Mouse (Mus musculus) ES-CJ7 (cell line): ENCODE data around the gene Gspt1.
"Not testable (repeated sequence)": the region's sequence is repeated elsewhere in the genome, so short reads cannot be mapped to it uniquely, and the experiment has no call there.

Experiments used
- DNase-seq: peaks from one replicate; pipeline ENCODE4 v3.0.0; 2011; ENCODE audit warnings: low read depth, low spot score

Gspt1 gene

DNA sequence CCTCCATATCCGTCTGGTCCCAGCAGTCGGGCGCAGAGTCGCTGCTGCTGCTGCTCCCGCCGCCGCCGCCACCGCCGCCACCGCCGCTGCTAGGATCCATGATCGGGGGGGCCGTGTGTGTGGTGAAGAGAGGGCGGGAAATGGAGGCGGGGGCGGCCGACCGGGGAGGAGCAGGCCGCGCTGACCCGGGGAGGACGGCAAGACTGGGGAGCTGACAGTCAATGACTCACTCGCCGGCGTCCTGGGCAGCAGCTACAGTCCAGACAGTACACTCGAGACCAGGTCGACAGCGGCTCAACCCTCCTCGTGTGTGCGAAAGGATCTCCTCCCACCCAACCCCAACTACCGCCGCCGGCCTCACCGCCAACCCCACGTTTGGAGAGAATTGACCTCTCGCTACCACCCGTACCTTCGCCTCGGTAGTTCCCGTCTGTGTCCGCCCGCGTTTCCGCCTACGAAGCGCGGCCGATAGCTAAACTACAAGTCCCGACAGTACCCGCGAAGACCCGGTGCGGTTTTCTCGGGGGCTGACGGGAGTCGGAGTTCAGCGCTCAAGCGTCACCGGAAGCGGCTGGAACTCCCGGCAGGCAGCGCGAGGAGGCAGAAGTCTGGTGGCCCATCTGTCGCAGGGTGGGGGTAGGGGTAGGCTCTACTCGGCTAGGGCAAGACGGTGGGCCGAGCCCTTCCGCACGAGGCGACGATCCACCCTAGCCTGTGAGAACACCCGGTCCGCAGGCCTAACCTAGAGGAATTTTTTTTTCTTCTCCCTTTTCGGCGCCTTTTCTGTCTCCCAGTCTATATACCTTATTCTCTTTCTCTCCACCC lies at the start of gene Gspt1:
TSS of gene Gspt1 (minus strand) at position 428 of the 825 bp plus-strand sequence.
- peak; percentile 98 for DNase-seq

DNA sequence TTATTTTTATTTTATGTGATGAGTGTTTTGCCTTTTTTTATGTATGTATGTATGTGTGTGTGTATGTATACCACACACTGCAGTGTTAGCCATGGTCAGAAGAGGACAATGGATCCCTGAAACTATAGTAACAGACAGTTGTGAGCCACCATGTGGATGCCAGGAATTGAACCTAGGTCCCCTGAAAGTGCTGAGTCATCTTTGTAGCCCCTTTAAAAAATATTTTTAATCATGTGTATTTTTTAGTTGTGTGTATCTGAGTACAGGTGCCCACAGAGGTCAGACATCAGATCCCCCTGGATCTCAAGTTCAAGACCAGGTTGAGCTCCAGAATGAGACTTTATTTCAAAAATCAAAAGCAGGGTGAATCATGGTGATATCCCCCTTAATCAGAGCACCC lies 49.6 kb upstream of the Gspt1 start:
- no peak for DNase-seq

DNA sequence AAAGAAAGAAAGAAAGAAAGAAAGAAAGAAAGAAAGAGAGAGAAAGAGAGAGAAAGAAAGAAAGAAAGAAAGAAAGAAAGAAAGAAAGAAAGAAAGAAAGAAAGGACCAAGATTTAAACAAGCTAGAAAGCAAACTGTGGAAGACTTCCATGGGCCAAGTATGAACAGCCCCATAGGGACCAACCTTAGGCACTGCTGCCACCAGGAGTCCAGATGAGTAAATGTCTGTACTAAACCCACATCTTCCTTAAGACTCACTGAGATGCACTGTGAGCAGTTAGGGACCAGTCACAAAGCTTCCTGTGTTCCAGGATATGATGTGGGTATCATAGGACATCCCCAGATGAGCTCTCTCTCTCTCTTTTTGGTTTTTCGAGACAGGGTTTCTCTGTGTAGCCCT lies 43.6 kb upstream of the Gspt1 start:
- DNase-seq, result peak; percentile 84

DNA sequence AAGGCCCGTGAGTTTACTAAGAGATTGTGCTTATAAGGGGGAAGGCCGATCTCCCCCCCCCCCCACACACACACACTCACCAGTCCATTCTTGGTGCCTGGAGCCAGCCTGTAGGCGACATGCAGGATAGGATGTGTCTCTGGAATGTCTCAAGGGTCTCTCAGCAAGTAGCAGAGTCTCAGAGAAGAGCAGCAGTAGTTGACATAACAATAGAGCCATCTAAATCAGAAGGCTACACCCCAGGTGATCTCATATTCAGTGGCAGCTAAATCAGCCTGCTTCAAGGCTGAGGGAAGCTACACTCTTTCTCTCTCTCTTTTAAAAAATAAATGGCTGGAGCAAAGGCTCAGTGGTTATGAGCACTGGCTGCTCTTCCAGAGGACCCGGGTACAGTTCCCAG lies 41.5 kb upstream of the Gspt1 start:
- DNase-seq, result peak; percentile 78

DNA sequence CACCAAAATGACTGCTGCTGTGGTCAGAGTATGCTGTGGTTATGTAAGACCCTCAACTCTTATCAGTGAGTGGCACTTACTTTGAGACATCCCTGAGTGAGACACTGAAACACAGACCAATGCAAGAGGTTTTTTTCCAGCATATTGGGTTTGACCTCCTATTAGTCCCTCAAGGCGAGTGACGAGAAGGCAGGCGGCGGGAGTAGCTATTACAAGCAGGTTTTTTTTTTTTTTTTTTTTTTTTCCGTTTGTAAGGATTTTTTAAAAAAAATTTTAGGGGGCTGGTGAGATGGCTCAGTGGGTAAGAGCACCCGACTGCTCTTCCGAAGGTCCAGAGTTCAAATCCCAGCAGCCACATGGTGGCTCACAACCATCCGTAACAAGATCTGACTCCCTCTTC lies 34.7 kb upstream of the Gspt1 start:
- not testable (repeated sequence) for DNase-seq

DNA sequence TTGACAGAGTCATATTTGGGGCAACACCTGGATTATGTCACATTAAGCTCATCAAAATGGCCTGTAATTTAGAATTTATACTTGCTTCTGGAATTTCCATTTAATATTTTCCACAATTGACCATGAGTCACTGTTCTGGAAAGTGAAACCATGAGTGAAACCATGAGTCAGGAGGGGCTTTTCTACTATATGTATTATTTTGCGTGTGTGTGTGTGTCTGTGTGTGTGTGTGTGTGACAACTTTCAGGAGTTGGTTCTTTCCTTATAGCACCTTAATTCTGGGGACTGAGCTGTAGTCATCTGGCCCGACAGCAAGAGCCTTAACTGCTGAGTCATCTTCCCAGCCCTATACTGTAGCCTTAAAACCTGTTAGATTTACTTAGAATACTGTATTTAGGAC lies 31.8 kb upstream of the Gspt1 start:
- DNase-seq, result no peak

DNA sequence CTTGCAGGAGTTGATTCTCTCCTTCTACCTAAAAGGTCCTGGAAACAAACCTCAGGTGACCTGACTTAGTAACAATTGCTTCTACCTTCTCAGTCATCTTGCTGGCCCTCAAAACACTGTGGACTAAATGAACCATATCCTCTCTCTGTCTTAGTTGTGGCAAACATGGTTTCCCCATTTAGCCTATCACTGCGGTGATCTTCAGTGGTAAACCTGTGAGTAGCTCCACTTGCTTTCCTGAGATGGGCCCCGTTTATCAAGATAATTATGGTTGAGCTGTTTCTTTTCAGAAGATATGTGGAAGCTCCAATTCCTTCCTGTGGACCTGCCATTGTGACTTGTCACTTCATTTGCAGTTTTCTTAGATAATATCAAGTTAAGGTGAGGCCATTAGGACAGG lies 30.8 kb upstream of the Gspt1 start:
- DNase-seq, result no peak

DNA sequence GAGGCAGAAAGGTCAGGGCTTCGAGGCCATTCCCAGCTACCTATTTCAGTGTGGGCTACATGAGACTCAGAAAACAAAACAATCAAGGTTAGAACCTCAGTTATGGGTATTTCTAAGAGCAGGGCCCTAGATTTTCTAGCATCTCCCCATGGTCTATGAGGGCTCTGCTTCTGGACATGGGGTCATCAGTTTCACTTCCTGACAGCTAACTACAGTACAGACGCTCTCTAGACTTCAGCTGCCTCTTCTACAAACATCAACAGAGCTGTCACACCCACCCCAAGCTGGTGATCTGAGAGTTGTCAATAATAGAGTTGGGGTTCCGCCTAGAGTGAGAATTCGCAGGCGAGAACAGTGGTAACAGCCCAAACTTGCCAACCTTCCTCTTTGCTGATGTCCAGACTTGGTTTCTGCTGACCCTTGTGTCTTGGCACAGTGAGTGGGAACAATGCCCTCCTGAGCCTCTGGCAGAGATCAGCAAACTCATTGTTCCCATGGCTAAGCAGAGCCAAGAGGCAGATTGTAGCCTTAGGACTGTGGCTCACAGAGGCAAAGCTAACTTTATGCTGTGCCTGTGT lies 28.6 kb upstream of the Gspt1 start:
- DNase-seq, result no peak

DNA sequence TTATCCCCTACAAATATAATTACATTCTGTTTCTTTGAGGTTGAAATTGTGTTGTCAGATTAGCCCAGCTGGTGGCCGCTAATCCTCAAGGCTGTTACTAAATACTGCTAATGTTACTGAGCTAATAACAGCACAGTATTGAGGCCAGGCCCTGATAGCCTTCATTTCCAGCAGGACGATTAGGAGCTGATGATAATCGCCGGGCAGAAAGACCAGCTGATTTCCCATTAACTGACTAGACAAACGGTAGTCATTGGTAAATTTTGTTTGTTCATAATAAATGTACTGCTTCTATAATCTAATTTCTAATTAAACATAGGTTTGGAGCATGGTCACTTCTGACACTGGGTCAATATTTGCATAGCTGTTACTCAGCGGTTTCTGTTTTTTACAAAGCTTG lies 24.7 kb upstream of the Gspt1 start:
- no peak for DNase-seq

DNA sequence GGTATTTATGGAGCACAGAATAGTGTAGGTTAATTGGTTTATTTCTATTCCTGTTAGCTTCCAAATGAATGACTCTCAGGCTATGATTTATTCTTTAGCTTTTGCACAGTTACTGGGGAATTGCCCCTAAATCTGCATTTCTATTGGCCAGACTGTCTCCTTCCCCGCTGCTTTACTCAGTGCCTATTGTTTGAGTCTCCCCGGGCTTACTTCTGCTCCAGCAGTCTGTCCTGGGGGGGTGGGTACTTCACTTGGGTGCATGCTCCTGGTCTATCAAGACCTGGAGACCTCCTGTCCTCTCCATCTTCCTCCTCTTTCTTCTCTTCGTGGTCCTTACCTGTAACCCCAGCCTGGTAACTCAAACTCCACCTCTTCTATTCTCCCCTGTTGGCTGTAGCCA lies 22.8 kb upstream of the Gspt1 start:
- DNase-seq, result peak; percentile 56

DNA sequence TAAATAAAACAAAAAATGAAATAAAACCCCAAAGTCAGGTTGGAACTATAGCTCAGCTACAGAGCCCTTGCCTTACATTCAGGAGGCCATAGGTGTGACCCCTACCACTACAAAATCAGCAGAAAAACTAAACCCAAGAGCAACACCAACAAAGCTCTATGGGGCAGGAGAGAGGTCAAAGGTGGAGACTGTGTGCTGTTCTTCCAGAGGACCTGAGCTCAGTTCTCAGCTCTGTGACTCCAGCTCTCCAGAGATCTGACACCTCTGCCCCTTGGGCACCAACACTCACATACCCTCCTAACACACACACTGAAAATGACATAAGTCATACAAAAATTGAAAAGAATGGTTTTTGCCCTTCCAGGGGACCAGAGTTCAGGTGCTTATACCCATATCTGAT lies 16.9 kb upstream of the Gspt1 start:
- DNase-seq, result no peak

DNA sequence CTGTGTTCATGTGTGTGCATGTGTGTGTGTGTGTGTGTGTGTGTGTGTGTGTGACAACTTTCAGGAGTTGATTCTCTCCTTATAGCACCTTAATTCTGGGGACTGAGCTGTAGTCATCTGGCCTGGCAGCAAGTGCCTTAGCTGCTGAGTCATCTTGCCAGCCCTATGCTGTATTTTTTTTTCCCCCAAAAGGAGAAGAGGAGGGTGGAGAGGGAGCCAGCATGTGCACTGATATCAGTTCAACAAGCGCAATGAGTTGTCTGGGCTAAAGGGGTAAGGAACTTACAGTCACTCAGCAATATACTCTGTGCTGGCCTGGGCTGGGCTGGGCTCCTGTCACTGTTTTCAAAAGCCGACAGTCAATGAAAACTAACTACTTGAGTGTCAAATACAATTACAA lies 16.5 kb upstream of the Gspt1 start:
- no peak for DNase-seq

DNA sequence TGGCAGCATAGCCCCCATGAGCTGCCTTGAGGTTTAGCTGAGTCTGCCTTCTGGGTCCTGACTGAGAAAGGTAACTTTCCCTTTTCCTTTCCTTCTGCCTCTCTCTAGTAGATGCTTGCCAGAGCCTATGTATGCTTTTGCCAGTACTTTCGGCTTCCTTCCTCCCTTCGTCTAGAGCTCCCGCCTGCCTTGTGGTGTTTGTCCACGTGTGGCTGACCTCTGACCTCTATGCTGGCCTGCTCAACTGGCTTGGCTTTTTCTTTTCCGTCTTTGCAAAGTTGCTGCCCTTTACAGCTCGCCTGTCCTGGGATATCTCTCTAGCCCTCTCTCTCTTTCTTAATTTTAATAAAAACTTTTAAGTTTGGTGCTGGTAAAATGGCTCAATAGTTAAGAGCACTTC lies 15.7 kb upstream of the Gspt1 start:
- DNase-seq, result no peak

DNA sequence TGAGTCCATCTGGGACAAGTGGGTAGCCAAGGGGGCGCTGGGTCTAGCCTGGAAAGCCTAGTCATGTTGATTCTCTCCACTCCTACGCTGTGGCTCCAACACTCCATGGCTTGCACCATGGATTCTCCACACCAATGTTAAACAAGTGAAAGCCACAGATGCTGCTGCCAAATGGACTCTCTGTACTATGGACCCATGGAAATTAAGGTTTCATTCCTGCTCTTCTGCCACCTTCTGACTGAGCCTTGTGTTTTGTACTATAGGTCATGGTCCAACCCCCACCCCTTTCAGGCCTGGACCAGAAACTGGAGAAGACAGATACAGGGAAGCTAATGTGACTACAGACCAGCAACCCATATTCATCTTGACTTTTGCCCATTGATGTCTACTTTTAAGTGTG lies 12.4 kb upstream of the Gspt1 start:
- no peak for DNase-seq

DNA sequence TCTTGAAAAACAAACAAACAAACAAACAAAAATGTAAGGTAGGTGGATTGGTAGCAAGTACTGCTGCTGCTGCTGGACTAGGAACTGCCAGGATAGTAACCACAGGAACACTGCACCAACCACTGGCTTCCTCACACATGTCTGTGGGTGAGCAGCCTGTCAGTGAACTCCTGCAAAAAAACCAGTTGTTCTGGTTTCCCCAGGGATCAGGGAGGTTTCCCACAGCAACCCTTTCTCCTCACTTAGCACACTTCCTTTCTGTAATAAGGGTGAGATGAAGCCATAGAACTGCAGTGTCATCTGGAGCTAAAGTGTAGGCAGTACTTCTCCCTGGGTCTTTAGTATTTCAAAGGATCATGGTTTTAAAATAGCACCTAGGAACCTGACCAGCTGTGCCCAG lies 9.1 kb upstream of the Gspt1 start:
- DNase-seq, result no peak

DNA sequence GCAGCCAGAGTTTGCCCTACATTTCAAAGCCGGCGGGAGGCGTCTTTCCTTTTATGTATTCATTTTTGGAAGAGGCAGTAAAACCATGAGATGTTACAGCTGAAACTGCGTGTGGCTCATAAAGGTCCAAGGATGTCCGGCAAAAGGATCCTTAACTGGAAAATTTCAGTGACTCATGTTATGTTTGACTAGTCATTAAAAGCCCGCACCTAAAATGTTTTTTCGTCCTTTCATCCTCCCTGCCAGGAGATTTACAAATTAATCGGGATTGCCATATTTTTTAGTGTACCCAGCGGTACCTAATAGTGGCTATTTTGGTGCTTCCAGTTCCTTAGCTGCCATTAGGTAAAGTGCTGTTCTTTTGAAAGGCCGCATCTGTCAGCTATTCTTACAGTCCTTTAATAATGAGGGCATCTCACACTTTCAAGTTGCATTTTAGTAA lies 619 bp upstream of the Gspt1 start:
- DNase-seq, result no peak

DNA sequence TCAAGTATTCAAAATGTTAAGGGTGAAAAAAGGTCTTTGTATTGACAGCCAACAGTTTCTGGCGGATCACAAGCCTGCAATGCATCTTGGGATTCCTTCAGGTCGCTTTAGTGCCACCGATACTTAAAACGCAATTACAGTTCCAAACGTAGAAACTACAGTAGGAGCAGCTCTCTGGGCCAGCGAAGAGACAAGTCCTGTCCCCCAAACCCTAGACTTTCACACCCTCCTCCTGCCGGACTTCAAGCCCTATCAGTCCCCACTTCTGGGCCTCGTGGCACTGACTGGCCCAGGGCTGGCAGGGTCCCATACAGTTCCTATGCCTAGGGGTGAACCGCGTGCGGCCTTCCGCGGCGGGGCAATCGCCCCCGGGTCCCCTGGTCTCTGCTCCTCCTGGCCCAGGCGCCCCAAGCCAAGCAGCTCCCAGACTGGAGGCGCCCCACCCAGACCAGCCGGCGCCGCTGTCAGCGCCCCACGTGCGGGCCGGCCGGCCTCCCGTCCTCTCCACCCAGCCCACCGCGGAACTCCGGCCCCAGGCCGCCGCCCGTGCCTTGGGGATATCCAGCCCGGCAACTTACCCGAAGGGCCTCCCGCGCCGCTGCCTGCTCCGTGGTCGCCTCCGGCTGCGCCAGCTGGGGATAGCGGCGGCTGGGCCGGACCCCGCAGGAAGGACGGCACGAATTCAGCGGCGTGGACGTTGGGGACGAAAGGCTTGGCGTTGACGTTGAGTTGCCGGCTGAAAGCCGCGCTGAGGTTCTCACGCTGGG lies 877 bp downstream of the Gspt1 start:
- DNase-seq, result peak; percentile 34

DNA sequence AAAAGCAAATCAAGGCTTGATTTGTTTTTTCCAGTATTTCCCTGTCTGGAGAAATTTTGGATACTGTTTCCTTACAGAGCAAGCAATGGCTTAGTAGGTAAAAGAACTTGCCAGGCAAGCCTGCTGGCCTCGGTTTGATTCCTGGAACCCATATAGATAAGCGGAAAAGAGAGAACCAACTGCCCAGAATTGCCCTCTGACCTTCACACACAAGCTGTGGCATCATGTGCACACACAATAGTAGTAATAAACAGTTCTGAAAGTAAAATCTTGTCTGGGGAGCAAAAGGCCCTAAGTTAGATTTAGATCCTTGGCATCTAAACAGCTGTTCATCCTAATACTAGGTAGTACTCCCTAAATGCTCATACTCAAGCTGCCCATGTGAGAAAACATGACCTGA lies 6.3 kb downstream of the Gspt1 start:
- no peak for DNase-seq

DNA sequence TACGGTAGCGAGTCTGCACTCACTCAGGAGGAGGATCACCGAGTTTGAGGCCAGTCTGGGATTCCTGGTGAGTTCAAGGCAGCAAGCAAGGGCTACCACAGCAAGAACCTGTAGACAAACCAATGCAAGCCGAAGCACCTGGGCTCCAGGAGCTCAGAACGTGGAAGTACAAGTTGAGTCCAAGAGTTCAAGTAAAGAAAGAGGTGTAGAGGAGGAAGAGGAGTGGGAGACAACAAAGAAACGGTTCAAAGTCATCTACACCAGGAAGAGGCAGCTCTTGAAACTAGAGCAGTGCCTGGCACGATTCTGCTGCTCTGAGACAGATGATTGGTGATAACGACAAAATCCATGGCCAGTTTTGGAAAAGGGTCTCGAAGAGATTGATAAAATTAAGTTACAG lies 8.4 kb downstream of the Gspt1 start:
- no peak for DNase-seq

DNA sequence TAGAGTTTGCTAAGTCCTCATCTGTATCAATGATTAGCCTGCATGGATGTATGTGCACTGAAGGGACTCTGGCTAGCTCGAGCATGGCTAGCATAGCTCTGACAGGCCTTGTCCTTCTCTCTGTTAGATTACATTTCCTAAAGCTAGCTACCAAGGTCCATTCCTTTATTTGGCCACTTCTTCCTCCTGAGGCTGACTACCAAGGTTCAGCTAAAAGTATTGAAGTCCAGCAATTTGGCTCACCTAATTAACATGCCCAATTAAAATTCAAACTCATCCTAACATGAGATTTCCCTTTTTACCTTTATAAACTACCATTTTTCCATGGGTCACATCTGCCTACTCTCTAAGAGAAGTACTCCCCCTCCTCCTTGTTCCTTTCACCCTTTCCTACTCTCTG lies 11.7 kb downstream of the Gspt1 start:
- DNase-seq, result no peak

DNA sequence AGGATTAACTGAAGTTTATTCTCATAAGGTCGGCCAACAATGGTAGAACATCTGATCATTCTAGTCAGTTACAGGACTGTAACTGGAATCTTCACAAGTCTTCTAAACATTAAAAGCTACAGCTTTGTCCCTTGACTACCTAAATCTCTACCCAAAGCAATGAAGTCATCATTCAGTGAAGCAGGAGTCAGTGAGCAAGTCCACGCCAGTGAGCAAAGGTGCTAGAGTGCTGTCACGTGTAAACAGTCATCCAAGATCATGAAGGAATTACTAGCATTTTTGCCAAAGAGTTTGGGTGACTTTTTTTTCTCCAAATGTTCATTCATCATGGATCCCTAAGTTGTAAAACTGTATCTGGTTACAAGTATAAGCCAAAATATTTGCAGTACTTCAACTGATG lies 36.3 kb downstream of the Gspt1 start:
- no peak for DNase-seq

DNA sequence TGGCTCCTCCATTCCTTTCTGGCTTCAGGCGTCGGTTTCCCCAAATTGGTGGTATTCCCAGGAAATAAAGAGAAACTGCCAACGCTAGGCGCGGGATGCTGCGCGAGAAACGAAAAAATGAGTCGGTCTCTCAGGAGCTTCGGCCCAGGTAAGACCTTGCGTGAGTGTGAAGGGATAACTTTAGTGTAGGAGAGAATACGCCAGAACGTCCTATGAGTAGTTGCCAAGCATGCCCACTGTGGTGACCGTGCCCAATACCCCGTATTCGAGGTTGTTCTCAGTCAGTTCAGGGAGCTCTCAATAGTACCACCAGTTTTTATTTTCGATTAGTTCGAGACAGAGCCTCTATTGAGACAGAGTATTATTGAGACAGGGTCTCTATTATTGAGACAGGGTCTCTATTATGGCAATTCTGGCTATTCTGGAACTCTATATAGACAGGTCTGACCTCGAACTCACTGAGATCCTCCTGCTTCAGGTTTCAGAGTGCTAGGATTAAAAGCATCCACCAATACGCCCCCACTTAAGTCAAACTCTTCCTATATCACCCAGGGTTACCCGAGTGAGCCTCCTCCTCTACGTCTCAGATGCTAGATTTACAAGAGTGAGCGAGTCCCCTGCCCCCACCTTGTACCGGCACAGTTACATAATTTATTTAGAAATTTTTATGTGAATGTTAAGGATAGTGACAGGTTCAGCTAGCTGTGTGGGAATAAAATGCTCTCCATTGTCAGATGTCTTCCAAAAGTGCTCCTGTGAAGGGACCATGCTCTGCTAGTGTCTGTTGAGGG lies 50.3 kb downstream of the Gspt1 start:
- no peak for DNase-seq
